Mouse (Mus musculus): ENCODE measurements around the gene Rfx7.

GRCm38 (mm10) chr9:72493984-72494685 is 37.9 kb upstream of the Rfx7 start:
- TF ChIP-seq POLR2A (IDR thresholded peaks at IDR 0.05; ENCODE audit: low read depth, low read length) (no peak), CTCF (IDR thresholded peaks at IDR 0.05; ENCODE audit: extremely low read depth, insufficient read length, insufficient replicate concordance, low read depth, low read length) (no peak)

Data from small intestine, adult 2 months (tissue).